Mouse (Mus musculus): ENCODE results near the gene Poln. TPM values are rescaled to one million over a fixed set of nuclear protein-coding genes. Genes with fewer than 3 reads are reported as not detected.

Poln gene
- 0.16 TPM for polyA plus RNA-seq (2014; fragmentation: Illumina TruSeq; extraction: RNeasy Lipid Tissue Mini Kit (QIAGEN cat#74804); ENCODE audit: low read depth, low replicate concordance)

DNA sequence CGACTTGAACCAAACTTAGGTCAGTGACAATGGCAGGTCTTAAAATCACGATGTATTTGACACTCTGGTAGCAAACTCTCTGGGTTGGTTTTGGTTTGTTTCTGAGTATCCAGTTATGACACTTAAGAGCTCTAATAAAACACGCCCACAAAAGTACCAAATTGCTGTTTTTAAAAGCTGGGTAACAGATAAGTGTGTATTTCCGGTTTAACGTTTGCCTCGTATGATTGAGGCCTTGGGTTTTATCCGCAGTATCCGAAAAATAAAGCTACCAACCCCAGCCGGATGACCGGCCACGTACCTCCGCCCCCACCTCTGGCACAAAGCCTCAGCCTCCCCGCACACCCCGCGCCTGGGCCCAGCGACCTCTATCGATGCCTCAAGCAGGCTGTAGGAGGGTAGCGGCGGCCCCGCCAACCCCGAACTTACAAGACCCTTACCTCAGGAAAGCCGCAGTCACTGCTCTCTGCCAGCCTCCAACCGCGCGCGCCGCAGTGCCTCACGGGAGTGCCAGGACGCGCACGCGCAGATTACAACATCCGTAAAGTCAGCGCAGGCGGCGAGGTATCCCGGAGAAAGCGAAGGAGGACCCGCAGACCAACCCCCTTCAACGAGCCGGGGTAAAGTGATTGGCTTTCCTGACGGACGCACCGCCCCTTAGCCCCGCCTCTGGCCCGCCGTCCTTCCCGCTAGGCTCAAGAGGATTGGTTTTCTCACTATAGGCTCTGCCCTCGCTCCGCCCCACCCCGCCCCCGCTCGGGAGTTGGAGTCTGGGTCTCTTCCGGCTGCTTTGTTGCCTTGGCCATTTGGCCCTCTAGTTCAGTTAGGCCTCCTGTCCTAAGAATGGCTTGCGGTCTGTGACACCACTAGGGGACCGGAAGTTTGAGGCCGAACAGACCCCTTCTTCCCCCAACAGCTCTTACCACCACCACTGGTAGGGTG lies at the start of gene Poln, which contains the start of gene Haus3:
Poln (minus strand) TSS at position 499 of the 942 bp plus-strand sequence.
Haus3 (minus strand) TSS at position 578 of the 942 bp plus-strand sequence.

DNA sequence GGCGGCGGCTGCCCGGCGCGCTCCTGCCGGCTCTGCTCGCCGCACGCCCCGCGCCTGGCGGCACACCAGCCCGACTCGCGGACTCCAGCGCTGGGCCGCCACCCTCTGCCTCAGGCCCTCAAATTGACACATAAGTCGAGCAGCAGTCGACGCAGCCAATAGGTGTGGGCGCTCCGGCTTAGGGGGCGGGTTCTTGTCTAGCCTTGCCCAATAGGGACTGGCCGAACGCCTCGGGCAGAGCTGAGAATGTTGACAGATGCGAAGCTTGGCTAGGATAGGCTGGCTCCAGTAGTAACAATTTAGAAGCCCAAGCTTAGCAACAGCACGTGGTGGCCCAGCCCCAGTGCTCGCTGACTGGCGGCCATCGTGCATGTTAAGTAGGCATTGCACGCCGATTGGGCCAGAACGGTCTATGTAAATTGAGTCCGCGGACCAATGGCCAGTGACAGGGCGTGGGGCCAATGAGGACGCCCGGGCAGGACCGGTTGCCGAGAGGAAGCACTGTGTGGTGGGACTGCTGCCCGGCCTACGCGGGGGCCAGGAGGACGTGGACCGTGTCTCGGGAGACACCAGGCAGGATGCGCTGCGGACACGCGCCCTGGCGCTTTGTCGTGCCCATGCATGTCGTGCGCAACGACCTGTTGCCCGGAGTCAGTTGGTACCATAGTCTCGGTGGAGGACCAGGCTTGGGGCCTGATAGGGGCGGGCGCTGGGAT lies 18.5 kb upstream of the Poln start, which contains the start of gene Mxd4:
Mxd4 (minus strand) TSS at position 120 of the 716 bp plus-strand sequence.

DNA sequence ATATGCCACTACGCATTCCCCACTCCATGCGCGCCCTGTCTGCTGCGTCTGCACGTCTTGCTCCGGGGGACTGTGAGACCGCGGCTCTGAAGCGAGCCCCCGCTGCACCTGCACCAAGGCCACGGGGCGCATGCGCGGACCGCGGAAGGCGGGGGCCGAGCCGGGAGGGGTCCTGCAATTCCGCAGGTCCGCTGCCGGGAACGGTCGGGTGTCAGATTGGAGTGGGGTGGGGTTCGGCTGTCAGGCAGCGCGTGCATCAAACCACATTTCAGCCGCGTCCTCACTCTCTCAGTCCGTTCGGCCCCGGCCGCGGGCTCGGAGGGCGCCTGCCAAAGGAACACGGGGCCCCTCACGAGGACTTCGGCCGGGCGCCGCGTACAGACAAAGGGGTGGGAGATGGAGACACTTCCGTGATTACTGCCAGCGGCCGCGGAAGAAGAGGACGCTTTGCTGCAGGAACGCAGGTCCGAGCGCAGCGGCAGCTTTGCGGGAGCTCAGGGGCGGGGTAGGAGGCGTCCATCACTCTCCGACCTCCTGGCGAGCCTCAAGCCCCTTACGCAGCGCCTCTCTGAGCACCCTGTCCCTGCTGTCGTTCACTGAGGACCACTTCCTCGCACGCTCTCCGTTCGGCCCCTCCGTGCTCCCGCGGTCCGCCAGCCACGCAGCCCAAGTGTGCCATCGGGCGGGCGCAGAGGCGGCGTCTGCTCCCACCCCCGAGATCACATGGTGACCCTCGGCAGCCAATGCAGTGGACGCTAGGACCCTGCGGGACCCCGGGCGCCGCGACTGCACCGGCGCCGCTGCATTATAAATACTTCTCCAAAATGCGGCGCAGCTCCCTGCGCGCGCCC lies 173.2 kb downstream of the Poln start, which contains the start of gene Nat8l:
Nat8l (plus strand) TSS at position 142 of the 851 bp plus-strand sequence.

DNA sequence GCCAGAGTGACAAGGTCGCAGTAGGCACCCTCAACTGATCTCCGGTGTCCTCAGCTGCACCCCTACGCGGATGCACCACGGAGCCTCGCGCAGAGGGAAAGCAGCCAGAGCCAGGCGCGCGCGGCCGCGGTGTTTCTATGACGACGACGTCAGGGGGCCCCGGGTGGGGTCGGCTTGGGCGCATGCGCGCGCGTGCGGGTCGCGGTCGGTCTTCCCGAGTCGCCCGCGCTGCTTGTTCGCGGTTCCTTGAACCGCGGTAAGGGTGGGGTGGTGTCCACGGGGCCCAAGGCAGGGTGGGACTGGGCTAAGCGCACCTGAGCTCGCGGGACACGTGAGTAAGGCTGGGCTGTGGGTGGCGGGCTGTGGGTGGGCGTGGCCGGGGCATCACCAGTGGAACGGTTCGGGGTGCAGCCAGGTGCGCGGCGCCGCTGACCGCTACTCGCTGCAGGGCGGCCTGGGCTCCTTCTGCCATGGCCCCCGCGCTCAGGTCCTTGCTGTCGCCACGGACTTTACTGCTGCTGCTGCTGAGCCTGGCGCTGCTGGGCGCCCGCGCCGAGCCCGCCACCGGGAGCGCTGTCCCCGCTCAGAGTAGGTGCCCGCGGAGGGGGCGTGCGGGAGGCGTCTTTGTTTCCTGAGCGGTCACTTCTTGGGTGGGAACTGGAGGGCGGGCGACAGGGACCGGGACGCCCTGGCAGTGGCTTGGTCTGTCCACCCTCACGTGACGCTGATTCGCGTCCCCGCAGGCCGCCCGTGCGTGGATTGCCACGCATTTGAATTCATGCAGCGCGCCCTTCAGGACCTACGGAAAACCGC lies 185.7 kb downstream of the Poln start, which contains the start of gene Gm1673:
Gm1673 (plus strand) TSS at position 125 of the 813 bp plus-strand sequence.

Other genes with a start within 250 kb of the Poln start
- gene Nelfa, start 233.0 kb downstream of the Poln start, polyA plus RNA-seq (2014; fragmentation: Illumina TruSeq; extraction: RNeasy Lipid Tissue Mini Kit (QIAGEN cat#74804); ENCODE audit: low read depth, low replicate concordance), result 2.2 TPM
- not detected for gene Gm1673, start 186.0 kb downstream of the Poln start, polyA plus RNA-seq (2014; fragmentation: Illumina TruSeq; extraction: RNeasy Lipid Tissue Mini Kit (QIAGEN cat#74804); ENCODE audit: low read depth, low replicate concordance)
- not detected for gene Nat8l, start 173.5 kb downstream of the Poln start, polyA plus RNA-seq (2014; fragmentation: Illumina TruSeq; extraction: RNeasy Lipid Tissue Mini Kit (QIAGEN cat#74804); ENCODE audit: low read depth, low replicate concordance)
- gene Haus3, start 79 bp upstream of the Poln start, polyA plus RNA-seq (2014; fragmentation: Illumina TruSeq; extraction: RNeasy Lipid Tissue Mini Kit (QIAGEN cat#74804); ENCODE audit: low read depth, low replicate concordance), result 17.9 TPM
- 8.2 TPM for gene Mxd4, start 18.3 kb upstream of the Poln start, polyA plus RNA-seq (2014; fragmentation: Illumina TruSeq; extraction: RNeasy Lipid Tissue Mini Kit (QIAGEN cat#74804); ENCODE audit: low read depth, low replicate concordance)
- gene Zfyve28, start 119.0 kb upstream of the Poln start, polyA plus RNA-seq (2014; fragmentation: Illumina TruSeq; extraction: RNeasy Lipid Tissue Mini Kit (QIAGEN cat#74804); ENCODE audit: low read depth, low replicate concordance), result not detected
- gene Cfap99, start 119.2 kb upstream of the Poln start, polyA plus RNA-seq (2014; fragmentation: Illumina TruSeq; extraction: RNeasy Lipid Tissue Mini Kit (QIAGEN cat#74804); ENCODE audit: low read depth, low replicate concordance), result not detected
- 76.3 TPM for gene Rnf4, start 166.8 kb upstream of the Poln start, polyA plus RNA-seq (2014; fragmentation: Illumina TruSeq; extraction: RNeasy Lipid Tissue Mini Kit (QIAGEN cat#74804); ENCODE audit: low read depth, low replicate concordance)
- gene Fam193a, start 200.5 kb upstream of the Poln start, polyA plus RNA-seq (2014; fragmentation: Illumina TruSeq; extraction: RNeasy Lipid Tissue Mini Kit (QIAGEN cat#74804); ENCODE audit: low read depth, low replicate concordance), result 12.4 TPM

Measured in kidney, adult 10 weeks (tissue).